Mouse (Mus musculus) c-Kit-positive CD71-positive TER-119-negative erythroid progenitor cells, embryonic 14.5 days (primary cell): ENCODE measurements at regions not wholly inside any gene's neighbourhood (a gene's known extent, or its start where the extent isn't known, plus 50 kb on each side); places are given as distances from the start of the nearest gene placed in this dataset.

Experiments used
- DNase-seq: peaks from one replicate; pipeline ENCODE4 v3.0.0-alpha.2; 2013; ENCODE audit warnings: low read depth

DNA sequence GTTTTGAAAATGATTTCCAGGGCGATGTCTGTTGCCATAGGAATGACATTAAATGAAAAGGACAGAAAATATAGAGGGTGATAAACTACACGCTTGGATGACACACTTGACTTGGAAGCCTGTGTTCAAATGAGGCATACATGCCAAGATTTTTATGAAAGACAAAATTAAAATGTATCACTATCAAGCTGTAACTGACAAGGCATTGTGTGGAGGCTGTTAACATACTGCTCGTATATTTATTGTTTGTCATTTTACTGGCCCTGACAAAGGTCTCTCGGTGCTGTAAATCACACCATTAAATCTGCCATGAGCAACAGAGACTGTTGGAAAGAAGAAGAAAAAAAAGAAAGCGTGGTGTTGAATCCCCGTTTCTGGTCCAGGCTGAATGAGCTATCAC lies 395.3 kb upstream of the Sall1 start:
- DNase-seq: no peak

GRCm38 (mm10) chr8:89426969-89427368 lies 383.0 kb upstream of the Sall1 start:
- DNase-seq: no peak

DNA sequence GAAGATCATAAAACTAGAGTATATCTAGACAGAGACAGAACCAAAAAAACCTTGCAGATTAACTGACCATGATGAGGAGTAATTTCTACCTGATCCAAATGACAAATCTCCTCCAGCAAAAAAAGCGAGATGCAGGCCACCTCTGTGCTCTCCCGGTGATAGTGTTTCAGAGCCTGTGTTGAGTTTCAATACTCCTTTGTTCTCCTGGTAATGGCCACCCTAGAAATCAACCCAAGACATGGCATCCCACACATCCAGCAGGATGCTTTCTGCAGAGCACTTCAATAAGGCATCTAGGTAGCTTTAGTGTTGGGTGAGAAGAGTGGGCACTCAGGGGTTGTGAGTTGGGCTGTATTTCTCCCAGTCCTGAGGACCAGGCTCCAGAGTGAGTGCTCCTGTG lies 371.3 kb upstream of the Sall1 start:
- no peak for DNase-seq

DNA sequence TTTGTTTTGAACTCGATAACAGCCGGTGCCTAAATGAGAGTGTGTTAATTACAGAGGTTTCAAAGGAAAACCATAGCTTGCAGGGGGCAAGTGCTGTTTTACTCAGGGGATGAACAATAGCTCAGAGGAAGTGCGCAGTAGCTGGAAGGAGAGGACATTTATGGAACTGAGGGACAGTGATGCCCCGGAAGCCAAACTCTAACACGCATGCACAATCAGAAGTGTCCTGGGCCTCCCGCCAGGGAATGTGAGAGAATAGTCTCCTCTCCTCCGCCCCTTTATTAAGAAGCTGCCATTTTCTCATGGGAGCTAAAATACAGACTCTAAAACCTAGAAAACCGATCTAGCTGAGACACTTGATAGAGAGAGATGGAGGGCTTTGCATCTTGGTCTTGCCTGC lies 368.5 kb upstream of the Sall1 start:
- no peak for DNase-seq

GRCm38 (mm10) chr8:89412046-89412445 lies 368.1 kb upstream of the Sall1 start:
- no peak for DNase-seq

- DNase-seq: no peak
These were observed 362.7 kb upstream of the Sall1 start for GRCm38 (mm10) chr8:89406688-89407087.

- no peak for DNase-seq
These were observed 360.3 kb upstream of the Sall1 start for GRCm38 (mm10) chr8:89404287-89404686.

- DNase-seq: no peak
These were observed 352.7 kb upstream of the Sall1 start for GRCm38 (mm10) chr8:89396673-89397072.

DNA sequence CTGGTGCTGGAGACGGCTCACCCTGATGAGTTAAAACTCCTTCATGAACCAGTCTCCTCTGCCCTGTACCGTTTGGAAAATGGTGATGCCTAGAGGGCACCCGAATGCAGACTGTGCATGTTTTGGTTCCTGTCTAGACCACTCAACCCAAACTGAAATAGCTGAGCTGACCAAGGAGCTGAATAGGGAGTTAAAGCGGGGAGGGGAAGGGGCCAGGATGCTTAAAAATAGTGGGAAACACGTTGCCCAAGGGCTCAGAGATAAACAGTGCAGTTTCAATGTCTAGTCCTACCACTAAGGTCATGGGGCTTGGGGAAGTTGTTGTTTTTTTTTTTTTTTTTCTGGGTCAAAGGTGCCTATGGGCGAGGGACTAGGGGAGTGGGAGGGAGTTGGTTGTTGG lies 348.8 kb upstream of the Sall1 start:
- DNase-seq: no peak

DNA sequence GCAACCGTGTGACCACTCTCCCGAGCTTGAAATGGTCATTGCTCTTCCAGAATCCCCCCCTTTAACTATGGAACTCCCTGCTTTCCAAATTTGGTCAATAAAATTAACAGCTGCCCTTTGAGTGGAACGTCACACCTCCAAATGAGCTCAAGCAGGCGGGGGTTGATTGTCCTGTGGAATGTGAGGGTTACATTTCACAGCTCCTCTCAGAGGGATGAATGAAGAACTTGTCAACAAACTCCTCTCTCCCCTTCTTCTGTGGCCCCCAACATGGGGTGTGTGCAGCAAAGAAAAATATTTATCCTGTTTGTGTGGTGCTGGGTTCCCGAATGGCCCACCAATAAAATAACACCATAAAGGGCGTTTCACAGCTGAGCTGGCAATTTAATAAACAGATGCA lies 344.8 kb upstream of the Sall1 start:
- DNase-seq: no peak

DNA sequence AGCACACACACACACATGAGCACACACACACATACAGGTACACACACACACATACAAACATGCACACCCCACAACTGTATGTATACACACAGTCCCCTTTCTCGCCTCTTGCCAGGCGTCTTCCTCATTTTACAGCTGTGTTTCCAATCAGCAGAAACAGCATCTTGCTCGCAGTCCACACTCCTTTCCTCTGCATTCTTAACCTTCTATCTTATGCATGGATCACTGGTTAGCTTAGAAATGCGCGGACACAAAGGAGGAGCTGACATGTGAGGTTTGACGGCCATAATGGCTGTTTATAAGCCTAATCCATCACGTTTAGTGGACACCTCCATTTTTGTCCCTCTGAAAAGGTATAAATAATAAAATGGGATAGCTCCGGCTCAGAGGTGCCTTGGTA lies 343.3 kb upstream of the Sall1 start:
- no peak for DNase-seq

- no peak for DNase-seq
These were observed 341.1 kb upstream of the Sall1 start for GRCm38 (mm10) chr8:89385028-89385427.

- DNase-seq: no peak
These were observed 339.8 kb upstream of the Sall1 start for GRCm38 (mm10) chr8:89383781-89384180.

- DNase-seq: no peak
These were observed 338.8 kb upstream of the Sall1 start for GRCm38 (mm10) chr8:89382538-89383380.

GRCm38 (mm10) chr8:89380436-89380835 lies 336.5 kb upstream of the Sall1 start:
- no peak for DNase-seq

DNA sequence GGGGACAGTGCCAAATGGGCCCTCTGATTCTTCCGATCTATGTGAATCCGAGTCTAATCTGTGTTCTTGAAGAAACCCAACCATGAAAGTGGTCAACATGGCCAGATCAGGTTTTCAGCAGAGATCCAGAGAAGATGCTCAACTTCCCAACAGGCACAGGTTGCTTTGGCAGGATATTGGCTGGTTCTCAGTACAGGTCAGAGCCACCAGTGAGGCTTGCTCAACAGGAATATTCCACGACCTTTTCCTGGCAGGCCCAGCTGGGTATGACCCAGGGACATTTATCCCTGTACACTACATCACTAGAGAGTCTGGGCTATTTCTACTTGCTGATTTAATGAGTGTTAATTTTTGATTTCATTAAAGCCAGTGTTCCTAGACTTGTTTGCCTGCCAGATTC lies 328.8 kb upstream of the Sall1 start:
- no peak for DNase-seq

- no peak for DNase-seq
These were observed 327.8 kb upstream of the Sall1 start for GRCm38 (mm10) chr8:89371773-89372132.

DNA sequence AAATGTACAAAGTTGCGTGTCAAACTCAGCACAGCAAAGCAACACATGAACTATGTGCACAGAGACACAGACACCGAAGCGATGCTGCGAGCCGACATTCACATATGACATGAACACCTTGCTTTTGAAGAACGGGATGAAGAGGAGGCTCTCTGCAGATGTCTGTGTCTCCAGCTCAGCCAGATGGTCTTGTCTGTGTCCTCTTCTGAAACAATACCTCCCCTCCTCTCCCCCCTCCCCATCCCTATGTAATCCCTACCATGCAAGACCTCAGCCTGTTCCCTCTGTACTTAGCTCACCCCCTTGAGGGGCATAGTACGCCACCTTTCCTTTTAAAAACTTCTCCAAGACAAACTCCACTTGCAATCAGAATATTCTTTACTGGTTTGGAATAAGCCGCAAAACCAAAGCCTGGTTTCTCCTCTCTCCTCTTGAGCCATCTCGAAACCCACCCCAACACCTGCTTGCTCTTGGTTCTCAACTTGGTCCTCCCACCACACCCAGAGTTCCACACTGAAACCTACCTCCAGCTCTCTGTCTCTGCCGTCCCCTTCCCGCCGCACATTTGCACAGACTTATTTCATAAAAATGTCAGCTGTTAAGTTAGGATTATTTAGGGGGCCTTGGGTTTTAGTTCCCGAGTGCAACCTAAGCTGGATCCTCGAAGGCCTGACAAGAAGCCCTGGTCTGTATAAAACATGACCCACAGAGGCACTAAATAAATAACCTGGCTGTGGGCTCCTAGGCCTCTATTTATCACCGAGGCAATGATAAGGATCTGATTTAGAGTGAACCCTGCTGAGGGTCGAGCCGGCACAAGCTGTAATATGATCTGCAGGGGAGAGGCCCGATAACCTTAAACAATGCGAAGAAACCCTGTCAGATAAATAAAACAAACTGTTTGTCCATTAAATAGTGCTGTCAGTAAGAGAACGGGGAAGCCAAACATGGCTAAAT lies 327.1 kb upstream of the Sall1 start:
- no peak for DNase-seq

DNA sequence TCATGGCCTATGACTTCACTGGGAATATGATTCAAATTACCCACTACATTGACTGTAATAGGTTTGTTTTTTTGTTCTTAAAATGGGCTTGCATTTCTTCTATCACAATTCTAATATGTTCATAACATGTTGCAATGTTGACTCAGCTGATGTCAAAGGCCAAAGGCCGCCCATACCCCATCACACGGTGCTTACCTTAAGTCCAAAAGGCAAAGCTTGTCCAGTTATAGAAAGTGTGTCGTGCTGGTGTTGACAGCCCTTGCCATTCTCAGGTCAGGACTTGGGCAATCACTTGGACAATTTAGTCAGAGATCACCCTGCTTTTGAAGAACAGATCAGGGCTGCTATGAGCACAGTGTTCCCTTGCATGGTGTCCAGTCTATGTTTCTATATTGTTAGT lies 321.5 kb upstream of the Sall1 start:
- no peak for DNase-seq

- DNase-seq: no peak
These were observed 314.4 kb upstream of the Sall1 start for GRCm38 (mm10) chr8:89358411-89358810.

GRCm38 (mm10) chr8:89345547-89345946 lies 301.6 kb upstream of the Sall1 start:
- DNase-seq: no peak

- DNase-seq: no peak
These were observed 297.7 kb upstream of the Sall1 start for GRCm38 (mm10) chr8:89341686-89342085.

- no peak for DNase-seq
These were observed 291.5 kb upstream of the Sall1 start for GRCm38 (mm10) chr8:89335416-89335815.
